Mouse (Mus musculus) heart, embryonic 14.5 days (tissue): ENCODE measurements around the gene Gm1043. TPM values are rescaled to one million over a fixed set of nuclear protein-coding genes. Genes with fewer than 3 reads are reported as not detected.

Experiments
- ATAC-seq: fragments of 200-750 bp; cut with Nextera tagmentation; 2 replicates; pipeline ENCODE4 v1.8.0; 2017; ENCODE audit warnings: low read depth, moderate TSS enrichment; ENCODE audit not compliant: insufficient number of reproducible peaks, insufficient read depth, low FRiP score
- H3K27ac ChIP-seq, 2 experiments: fragments of 200-500 bp in 1 of 2; fragments of 300-500 bp in 1 of 2; sonication (generic) in 1 of 2; replicated peaks in 1 of 2; 2 replicates each; pipeline ENCODE4 v1.5.1; 2012 to 2014; ENCODE audit warnings: low read depth in 2 of 2, low read length in 2 of 2, control low read depth in 1 of 2, mild to moderate bottlenecking in 1 of 2, mixed read lengths in 1 of 2; ENCODE audit not compliant: control insufficient read depth in 1 of 2, insufficient read depth in 1 of 2
- H3K27me3 ChIP-seq: fragments of 300-500 bp; sonication (generic); 2 replicates; pipeline ENCODE4 v1.6.1; 2014; ENCODE audit warnings: mild to moderate bottlenecking, low read length, control low read depth; ENCODE audit not compliant: control insufficient read depth, insufficient read depth
- H3K36me3 ChIP-seq: fragments of 300-500 bp; sonication (generic); 2 replicates; pipeline ENCODE4 v1.6.1; 2014; ENCODE audit warnings: mild to moderate bottlenecking, control low read depth, low read length, mixed read lengths; ENCODE audit not compliant: control insufficient read depth, insufficient read depth
- H3K4me1 ChIP-seq, 2 experiments: fragments of 200-500 bp in 1 of 2; fragments of 300-500 bp in 1 of 2; sonication (generic) in 1 of 2; 2 replicates each; pipeline ENCODE4 v1.6.1; 2012 to 2014; ENCODE audit warnings: low read length in 2 of 2, control low read depth in 1 of 2, mixed read lengths in 1 of 2; ENCODE audit not compliant: control insufficient read depth in 2 of 2, insufficient read depth in 2 of 2
- H3K4me2 ChIP-seq: fragments of 300-500 bp; sonication (generic); 2 replicates; pipeline ENCODE4 v1.6.1; 2014; ENCODE audit warnings: mild to moderate bottlenecking, low read length
- H3K4me3 ChIP-seq, 2 experiments: fragments of 200-500 bp in 1 of 2; fragments of 300-500 bp in 1 of 2; sonication (generic) in 1 of 2; 2 replicates each; pipeline ENCODE4 v1.5.1; 2012 to 2014; ENCODE audit warnings: low read length in 2 of 2, mild to moderate bottlenecking in 2 of 2, control low read depth in 1 of 2, low read depth in 1 of 2, moderate library complexity in 1 of 2; ENCODE audit not compliant: control insufficient read depth in 1 of 2, insufficient read depth in 1 of 2
- H3K9ac ChIP-seq: fragments of 300-500 bp; sonication (generic); 2 replicates; pipeline ENCODE4 v1.6.1; 2014; ENCODE audit warnings: mild to moderate bottlenecking, low read length
- H3K9me3 ChIP-seq: fragments of 300-500 bp; sonication (generic); 2 replicates; pipeline ENCODE4 v1.6.1; 2016; ENCODE audit warnings: low read length, control low read depth; ENCODE audit not compliant: control insufficient read depth
- WGBS: fragments of 180-500 bp; shearing (Covaris S2); extraction: QIAGEN DNeasy Blood & Tissue Kit; methylation state at CpG from one replicate; pipeline ENCODE4 v1.1.7; 2014; 5-methylcytosine and 5-hydroxymethylcytosine counted together
- polyA plus RNA-seq: library from polyadenylated mRNA; unstranded; fragments of >200 nt; fragmentation: Nextera tagmentation; extraction: Ambion mirVana; gene quantifications from 2 replicates; pipeline ENCODE4 v1.2.1, GENCODE M21; 2014

The Gm1043 gene
- polyA plus RNA-seq, 1 experiment from 2014 or later: not detected

DNA sequence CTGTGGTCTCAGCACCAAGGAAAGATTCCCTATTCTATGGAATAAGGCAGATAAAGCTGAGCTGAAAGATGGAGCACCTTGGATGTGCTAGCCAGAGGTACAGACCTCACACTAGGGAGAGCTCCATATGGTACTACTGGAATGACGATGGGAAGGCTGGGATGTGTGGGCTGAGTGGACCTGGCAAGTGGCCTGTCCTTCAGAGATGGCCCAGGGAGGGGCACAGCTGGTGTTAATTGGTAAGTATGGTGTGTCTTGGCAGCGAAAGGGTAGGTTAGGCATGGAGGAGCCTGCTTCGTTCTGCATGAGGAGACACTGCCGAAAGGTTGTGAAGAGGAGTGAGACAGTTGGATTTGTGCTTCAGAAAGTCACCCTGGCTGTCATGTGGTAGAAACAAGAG lies 169.4 kb downstream of the Gm1043 start:
- 62% methylated on average over 4 of the region's 4 CpGs for WGBS
- no peaks in the 10 kb centered on the region for H3K36me3 ChIP-seq
- H3K4me3 ChIP-seq: no peak overlapping the region
- H3K9ac ChIP-seq: no peak overlapping the region
- no peak overlapping the region for H3K4me2 ChIP-seq
- H3K27ac ChIP-seq: no peak overlapping the region
- ATAC-seq: no peak
- no peaks in the 10 kb centered on the region for H3K4me1 ChIP-seq
- no peaks in the 10 kb centered on the region for H3K9me3 ChIP-seq
- H3K27me3 ChIP-seq: no peaks in the 10 kb centered on the region

DNA sequence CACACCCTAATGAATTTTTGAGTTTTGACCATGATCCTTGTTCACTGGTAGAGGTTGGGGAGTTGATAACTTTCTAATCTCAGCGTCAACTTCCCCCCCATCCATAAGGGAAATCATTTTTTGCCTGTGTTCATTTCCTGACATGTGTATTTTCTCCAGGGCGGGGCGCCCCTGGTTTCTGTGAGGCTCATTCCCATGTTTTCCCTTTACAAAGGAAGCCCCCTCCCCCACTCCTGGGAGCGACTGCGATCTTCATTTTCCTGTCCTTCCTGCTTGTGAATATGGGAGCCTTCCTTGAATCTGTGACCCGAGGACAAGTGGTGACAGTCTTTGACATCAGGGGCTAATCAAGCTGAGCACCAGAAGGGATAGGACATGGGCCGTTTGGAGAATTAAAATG lies 171.7 kb downstream of the Gm1043 start:
- Histone ChIP-seq H3K36me3 (no peaks in the 10 kb centered on the region), H3K9ac (no peak overlapping the region), H3K4me1 (no peaks in the 10 kb centered on the region), H3K4me2 (no peak overlapping the region), H3K27me3 (no peaks in the 10 kb centered on the region), H3K9me3 (no peaks in the 10 kb centered on the region), H3K27ac (no peak overlapping the region), H3K4me3 (no peak overlapping the region)
- no peak for ATAC-seq
- 44% methylated on average over 7 of the region's 7 CpGs for WGBS

DNA sequence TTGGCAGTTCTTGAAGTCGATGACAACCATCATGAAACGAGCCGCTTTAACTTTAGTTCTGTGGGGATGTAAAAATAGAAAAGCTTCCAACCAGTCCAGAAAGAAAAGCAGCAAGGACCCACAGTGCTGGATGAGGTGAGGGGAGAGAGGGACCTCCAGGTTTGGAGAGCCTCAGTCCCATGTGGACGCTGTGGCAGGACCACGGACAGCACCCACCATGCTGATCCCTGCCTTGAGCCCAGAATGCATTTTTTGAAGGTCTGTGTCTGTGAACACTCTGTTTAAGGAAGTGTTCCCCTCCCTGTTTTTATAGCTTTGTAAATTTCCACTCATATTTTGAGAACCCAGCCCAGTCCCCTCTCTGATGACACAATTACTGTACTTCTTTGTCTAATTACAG lies 172.1 kb downstream of the Gm1043 start:
- H3K27ac ChIP-seq: no peak overlapping the region
- WGBS: 35% methylated on average over 5 of the region's 5 CpGs
- no peaks in the 10 kb centered on the region for H3K9me3 ChIP-seq
- no peaks in the 10 kb centered on the region for H3K27me3 ChIP-seq
- no peak overlapping the region for H3K4me3 ChIP-seq
- no peaks in the 10 kb centered on the region for H3K36me3 ChIP-seq
- H3K9ac ChIP-seq: no peak overlapping the region
- no peak for ATAC-seq
- H3K4me1 ChIP-seq: no peaks in the 10 kb centered on the region
- no peak overlapping the region for H3K4me2 ChIP-seq

DNA sequence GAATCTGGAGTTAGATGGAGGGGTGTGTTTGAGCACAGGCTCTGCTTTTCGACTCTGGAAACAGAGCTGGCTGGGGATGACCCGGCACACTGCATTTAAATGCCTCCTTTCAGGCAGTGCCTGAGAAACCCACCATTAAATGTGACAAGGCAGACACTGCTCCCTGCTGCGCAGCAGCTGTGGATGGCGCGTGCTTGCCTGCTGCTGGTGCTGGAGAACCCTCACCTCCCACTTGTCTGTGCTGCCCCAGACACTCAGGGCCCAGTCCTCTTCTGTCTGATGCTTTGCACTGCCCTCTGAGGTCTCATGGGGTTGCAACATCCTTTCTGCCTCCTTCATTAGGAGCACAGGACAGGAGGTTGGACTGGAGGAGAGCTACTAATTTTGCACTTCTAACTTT lies 176.6 kb downstream of the Gm1043 start:
- ATAC-seq: no peak
- H3K9ac ChIP-seq: no peak overlapping the region
- WGBS: 64% methylated on average over 5 of the region's 5 CpGs
- no peaks in the 10 kb centered on the region; a peak in 1 of 4 replicates for H3K4me1 ChIP-seq
- H3K4me3 ChIP-seq: no peak overlapping the region
- H3K4me2 ChIP-seq: no peak overlapping the region
- H3K9me3 ChIP-seq: no peaks in the 10 kb centered on the region
- H3K27me3 ChIP-seq: no peaks in the 10 kb centered on the region
- H3K36me3 ChIP-seq: no peaks in the 10 kb centered on the region
- H3K27ac ChIP-seq: no peak overlapping the region

DNA sequence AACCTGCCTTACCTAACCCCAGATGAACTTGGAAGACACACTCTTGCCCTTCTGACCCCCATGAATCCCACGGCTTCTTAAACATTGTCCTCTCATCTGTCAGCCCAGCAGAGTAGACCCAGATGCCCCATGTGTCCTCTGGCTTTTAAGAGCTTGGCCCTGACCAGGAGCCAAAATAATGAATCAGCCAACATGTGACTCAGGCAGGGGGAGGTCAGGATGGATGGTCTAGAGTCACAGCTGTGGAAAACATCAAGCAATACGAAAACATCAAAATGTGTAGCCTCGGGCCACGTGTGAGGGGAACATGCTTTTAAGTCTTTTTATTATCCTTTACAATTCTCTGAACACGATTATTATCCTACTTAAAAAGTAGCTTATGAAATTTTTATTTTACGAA lies 178.6 kb downstream of the Gm1043 start:
- no peak for ATAC-seq
- 59% methylated on average over 6 of the region's 6 CpGs for WGBS
- H3K36me3 ChIP-seq: 0 out of 2 replicates have a peak, but pooled peaks cover 3% of the 10 kb centered on the region

More for the DNA sequence above, 178.6 kb downstream of the Gm1043 start:
- H3K9me3 ChIP-seq: no peaks in the 10 kb centered on the region
- no peak overlapping the region for H3K9ac ChIP-seq
- no peaks in the 10 kb centered on the region; a peak in 1 of 4 replicates for H3K4me1 ChIP-seq
- no peaks in the 10 kb centered on the region for H3K27me3 ChIP-seq
- no peak overlapping the region for H3K4me3 ChIP-seq
- H3K27ac ChIP-seq: no peak overlapping the region
- H3K4me2 ChIP-seq: no peak overlapping the region

Other genes starting within 250 kb of the Gm1043 start
- not detected in 2 replicates for gene Ppp2r2c, start 216.9 kb upstream of the Gm1043 start, polyA plus RNA-seq
- 20.1 and 21.2 TPM in 2 replicates for gene Wfs1, start 96.2 kb upstream of the Gm1043 start, polyA plus RNA-seq
- 8.2 and 8.5 TPM in 2 replicates for gene Crmp1, start 156.6 kb downstream of the Gm1043 start, polyA plus RNA-seq